Mouse (Mus musculus) bone marrow, adult 2 months (tissue): ENCODE data around the gene Mall. TPM values are rescaled to one million over a fixed set of nuclear protein-coding genes. Genes with fewer than 3 reads are reported as not detected.
A peak's percentile ranks its signal among the peaks of the same experiment; 100 is the strongest.

Source experiments
- H3K27ac ChIP-seq: fragments of 200-500 bp; 2 replicates; pipeline ENCODE4 v1.5.1; 2012; ENCODE audit warnings: low read depth, mild to moderate bottlenecking, control low read depth, inconsistent platforms, low read length; ENCODE audit not compliant: control insufficient read depth, poor library complexity, insufficient read depth
- H3K4me1 ChIP-seq: fragments of 200-500 bp; 2 replicates; pipeline ENCODE4 v1.6.1; 2011; ENCODE audit warnings: low read length; ENCODE audit not compliant: control insufficient read depth, insufficient read depth
- H3K4me3 ChIP-seq: fragments of 200-500 bp; replicated peaks from 2 replicates; pipeline ENCODE3; 2011; ENCODE audit warnings: mild to moderate bottlenecking, low read depth, low read length, control low read depth; ENCODE audit not compliant: control insufficient read depth
- CTCF ChIP-seq: fragments of 200-500 bp; IDR thresholded peaks from 2 replicates; pipeline ENCODE4 v1.5.1; 2011; ENCODE audit warnings: low read length, control low read depth; ENCODE audit not compliant: control insufficient read depth, insufficient read depth
- POLR2A ChIP-seq: fragments of 200-500 bp; IDR thresholded peaks from 2 replicates; pipeline ENCODE4 v1.6.1; 2011; ENCODE audit warnings: low read depth, mild to moderate bottlenecking, control low read depth, low read length, borderline replicate concordance; ENCODE audit not compliant: control insufficient read depth
- WGBS: fragments of 180-500 bp; shearing (Covaris S2); methylation state at CpG from one replicate; pipeline ENCODE4 v1.1.7; 2018; 5-methylcytosine and 5-hydroxymethylcytosine counted together
- polyA plus RNA-seq: library from polyadenylated mRNA; stranded (reverse); fragments of >200 nt; gene quantifications from 2 replicates; pipeline ENCODE4 v1.2.4, GENCODE M21; 2011; ENCODE audit warnings: low replicate concordance; ENCODE audit not compliant: missing spikeins, insufficient read depth, insufficient read length

Gene Mall
- polyA plus RNA-seq, 1 experiment = not detected

DNA sequence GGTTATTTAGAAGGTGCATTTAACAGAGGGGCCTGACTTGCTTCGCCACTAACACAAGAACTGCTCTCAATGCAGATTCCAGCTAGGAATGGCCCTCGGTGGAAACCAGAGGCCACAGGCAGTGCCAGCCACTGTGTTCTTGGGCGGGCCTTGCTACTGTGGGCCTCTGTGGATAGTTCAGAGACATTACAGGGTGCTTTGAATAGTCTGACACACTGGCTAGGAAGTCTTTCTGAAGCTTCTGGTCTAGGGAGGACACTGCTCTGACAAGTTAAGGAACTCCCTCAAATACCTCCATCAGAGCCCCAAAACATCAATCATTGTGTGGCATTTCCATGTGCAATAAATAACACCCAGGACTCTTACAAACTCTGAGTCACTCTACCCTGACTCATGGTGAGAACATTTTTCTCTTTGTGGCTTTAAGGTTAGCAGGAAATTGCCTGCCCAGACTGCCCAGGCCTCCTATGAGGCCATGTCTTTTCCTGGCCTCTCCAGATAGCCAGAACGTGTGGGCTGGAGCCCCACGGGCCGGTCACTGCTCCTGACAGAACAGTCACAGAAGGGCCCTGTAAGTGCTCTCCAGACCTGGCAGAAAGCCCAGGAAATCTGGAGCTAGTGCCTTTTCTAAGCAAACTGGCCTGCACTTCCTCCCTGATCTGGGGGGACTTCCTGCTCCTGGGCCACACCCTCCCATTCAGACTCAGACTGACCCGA is 7.4 kb downstream of the Mall start:
- Histone ChIP-seq H3K27ac (no peak overlapping the region), H3K4me3 (no peak overlapping the region), H3K4me1 (no peaks in the 10 kb centered on the region; the same call in 1 of the 2 replicates)
- TF ChIP-seq POLR2A (no peak), CTCF (no peak)
- 26% methylated on average over 7 of the region's 7 CpGs for WGBS

DNA sequence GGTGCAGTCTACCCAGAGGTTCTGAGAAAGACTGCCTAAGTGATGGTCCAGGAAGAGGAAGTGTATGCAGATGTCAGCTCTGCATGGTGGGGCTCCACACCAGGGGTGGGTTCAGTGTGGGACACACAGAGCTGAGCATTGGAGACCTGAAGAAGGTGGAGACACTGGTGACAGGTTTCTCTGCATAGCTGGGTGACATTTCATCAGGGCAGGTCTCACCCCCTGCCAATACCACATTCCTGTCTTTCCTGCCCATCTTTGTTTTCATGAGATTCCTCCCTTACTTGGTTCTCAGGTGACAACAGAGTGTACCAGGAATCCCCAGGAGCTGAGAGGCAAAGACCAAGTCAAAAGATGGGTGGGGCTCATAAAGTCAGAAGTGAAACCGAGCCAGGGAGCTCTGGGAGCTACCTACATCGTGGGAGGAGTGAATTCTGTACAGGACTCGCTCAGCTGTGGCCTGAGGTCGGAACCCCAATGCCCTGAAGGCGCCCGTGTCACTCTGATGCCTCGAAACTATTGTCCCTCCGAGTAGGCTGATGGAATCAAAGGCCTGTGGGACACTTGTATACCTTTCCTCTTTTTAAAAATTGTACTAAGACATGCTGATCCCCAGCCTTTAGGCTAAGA is 10.8 kb downstream of the Mall start:
- no peaks in the 10 kb centered on the region; the same call in 1 of the 2 replicates for H3K4me1 ChIP-seq
- WGBS = 55% methylated on average over 8 of the region's 8 CpGs
- no peak overlapping the region for H3K27ac ChIP-seq
- no peak overlapping the region for H3K4me3 ChIP-seq
- TF ChIP-seq CTCF = no peak
- no peak for TF ChIP-seq POLR2A

DNA sequence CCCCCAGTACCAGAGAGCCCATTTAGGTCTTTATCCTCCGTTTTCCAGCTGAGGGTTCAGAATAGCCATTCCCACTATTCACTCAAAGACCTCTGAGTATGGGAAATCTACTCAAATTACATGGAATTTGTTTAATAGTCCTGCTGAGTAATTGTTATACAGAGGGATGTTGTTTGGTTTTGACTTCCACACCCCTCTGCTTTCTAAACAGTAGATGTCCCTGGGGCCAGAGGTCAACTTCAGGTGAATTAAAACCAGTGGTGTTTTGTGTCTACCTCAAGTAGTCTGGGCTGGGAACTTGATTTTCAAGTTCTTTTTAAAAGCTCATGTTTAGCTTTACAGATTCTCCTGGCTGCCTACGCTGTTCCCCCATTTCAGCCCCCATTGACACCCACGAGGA is 15.0 kb downstream of the Mall start:
- TF ChIP-seq CTCF (no peak), POLR2A (no peak)
- 86% methylated on average over 3 of the region's 3 CpGs for WGBS
- H3K4me3 ChIP-seq = no peak overlapping the region

DNA sequence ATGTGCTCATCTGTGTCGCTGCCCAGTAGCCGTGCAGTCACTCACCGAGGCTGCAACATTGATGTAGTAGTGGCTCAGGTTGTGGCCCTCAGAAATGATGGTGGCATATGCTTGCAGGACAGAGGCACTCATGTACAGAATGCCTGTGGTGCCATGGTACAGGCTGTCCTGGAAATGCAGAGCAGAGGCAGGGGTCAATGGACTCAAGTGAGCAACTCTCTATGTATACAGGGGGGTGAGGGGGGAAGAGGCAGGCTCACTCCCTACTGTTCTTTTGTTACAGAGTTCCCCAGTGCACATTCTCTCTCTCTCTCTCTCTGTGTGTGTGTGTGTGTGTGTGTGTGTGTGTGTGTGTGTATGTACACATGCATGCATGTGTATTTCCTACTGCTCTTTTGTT is 20.9 kb downstream of the Mall start:
- no peaks in the 10 kb centered on the region for H3K4me1 ChIP-seq
- H3K27ac ChIP-seq = no peak overlapping the region
- no peak for TF ChIP-seq CTCF
- TF ChIP-seq POLR2A = no peak
- 89% methylated on average over 3 of the region's 3 CpGs for WGBS
- no peak overlapping the region for H3K4me3 ChIP-seq

More for the DNA sequence above, 15.0 kb downstream of the Mall start:
- H3K4me1 ChIP-seq = no peaks in the 10 kb centered on the region
- H3K27ac ChIP-seq = no peak overlapping the region

DNA sequence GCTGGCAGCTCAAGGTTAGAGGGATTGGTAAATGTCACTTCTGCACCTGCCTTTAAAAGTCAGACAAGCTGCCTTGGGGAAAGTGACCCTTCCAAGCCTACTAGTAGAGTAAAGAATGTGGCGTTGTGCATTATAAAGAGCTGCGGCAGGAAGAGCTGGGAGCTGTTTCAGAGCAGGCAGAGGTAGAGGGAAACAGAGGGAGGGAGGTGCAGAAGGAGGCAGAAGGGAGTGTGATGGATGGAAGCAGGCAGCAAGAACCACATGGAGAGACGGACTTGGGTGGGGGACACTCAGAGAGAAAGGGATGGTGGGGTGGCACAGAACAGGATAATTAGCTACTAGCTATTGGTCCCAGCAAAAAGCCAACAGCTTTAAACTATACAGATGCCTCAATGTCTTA is 21.7 kb downstream of the Mall start:
- TF ChIP-seq CTCF (no peak), POLR2A (no peak)
- 77% methylated on average over 3 of the region's 3 CpGs for whole genome bisulfite sequencing

DNA sequence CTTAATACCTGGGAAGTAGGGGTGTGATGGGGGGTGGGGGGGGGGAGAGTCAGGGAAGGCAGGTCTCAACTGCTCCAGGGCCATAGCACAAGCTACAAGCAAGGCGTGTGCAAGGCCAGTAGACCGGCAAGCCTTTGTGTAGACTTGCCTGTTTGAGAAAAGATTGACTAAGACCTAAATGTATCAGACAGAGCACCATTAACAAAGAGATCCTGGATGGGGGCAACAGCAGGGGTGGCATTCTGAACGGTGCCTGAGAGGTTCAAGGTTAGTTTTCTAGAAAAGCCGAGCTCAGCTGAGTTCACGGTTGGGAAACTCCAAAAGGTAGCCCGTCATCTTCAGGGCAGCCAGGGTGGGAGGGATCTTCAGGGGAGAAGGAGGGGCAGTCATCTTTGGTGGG is 24.5 kb downstream of the Mall start:
- Histone ChIP-seq H3K27ac (no peak overlapping the region), H3K4me3 (no peak overlapping the region), H3K4me1 (no peaks in the 10 kb centered on the region)
- WGBS = 88% methylated on average over 6 of the region's 6 CpGs
- no peak for TF ChIP-seq CTCF
- TF ChIP-seq POLR2A = no peak

More for the DNA sequence above, 21.7 kb downstream of the Mall start:
- H3K27ac ChIP-seq = no peak overlapping the region
- no peak overlapping the region for H3K4me3 ChIP-seq
- no peaks in the 10 kb centered on the region for H3K4me1 ChIP-seq

DNA sequence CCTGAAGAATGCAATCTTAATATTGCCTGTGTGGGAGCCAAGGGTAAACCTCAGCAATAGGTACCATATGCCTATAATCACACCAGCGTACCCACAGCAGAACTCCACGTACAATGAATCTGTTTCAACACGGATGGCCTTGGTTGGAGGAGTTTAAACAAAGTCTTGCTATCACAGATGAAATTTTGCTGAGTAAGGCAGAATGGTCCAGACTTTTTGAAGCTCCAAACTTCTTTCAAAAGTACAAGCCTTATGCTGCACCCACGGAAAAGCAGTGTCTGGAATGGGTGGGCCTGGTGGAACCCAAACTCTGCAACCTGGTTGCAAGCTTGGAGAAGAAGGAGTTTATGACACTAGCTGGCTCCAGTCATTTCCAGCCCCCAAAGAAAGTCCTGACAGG is 40.5 kb downstream of the Mall start:
- Histone ChIP-seq H3K27ac (no peak overlapping the region), H3K4me3 (no peak overlapping the region), H3K4me1 (no peaks in the 10 kb centered on the region; the same call in 1 of the 2 replicates)
- WGBS = 76% methylated on average over 4 of the region's 4 CpGs
- TF ChIP-seq POLR2A (no peak), CTCF (no peak)

DNA sequence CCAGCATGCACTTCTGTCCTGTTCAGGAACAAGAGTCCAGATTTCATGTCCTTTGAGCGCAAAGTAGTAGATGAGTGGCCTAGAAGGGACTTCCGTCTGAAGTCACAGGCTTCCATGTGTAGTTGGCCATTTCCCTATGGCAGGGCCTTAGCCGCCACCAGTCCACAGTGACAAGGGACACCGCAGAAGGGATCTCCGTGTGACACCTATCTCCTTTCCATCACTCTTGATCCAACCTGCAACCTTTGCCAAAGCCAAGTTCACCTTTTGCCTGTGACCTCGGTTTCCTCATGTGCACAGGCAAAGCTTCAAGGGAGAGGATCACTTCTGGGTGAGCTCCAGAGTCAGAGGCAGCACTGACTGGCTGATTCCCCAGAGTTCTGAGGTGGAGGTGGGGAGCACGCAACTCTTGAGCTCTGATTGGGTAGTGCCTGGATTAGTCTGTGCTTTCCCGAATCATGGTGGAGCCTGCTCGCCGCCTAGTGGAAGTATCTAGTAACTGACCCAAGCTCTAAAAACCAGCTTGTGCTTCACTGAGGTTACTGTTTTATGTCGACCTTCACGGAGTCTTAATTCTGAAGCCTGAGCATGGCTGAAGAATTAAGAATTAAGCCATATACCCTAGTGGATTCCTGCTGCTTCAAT is 45.9 kb downstream of the Mall start:
- no peak overlapping the region for H3K27ac ChIP-seq
- TF ChIP-seq CTCF (peak; percentile 63), POLR2A (no peak)
- 34% methylated on average over 12 of the region's 12 CpGs for WGBS
- no peak overlapping the region for H3K4me3 ChIP-seq
- H3K4me1 ChIP-seq = no peaks in the 10 kb centered on the region; the same call in 1 of the 2 replicates
